Mouse (Mus musculus) forebrain, embryonic 11.5 days (tissue): ENCODE data around the gene H2al3. TPM values are rescaled to one million over a fixed set of nuclear protein-coding genes. Genes with fewer than 3 reads are reported as not detected.

ENCODE experiments used
- ATAC-seq: fragments of 200-750 bp; cut with Nextera tagmentation; replicated peaks from 2 replicates; pipeline ENCODE4 v1.8.0; 2017; ENCODE audit warnings: moderate TSS enrichment; ENCODE audit not compliant: low FRiP score
- DNase-seq: peaks from one replicate; pipeline ENCODE4 v3.0.0-alpha.2; 2017; ENCODE audit warnings: low spot score
- H3K27ac ChIP-seq: fragments of 300-500 bp; sonication (generic); 2 replicates; pipeline ENCODE4 v1.5.1; 2014; ENCODE audit warnings: low read depth, low read length
- H3K27me3 ChIP-seq: fragments of 300-500 bp; sonication (generic); 2 replicates; pipeline ENCODE4 v1.6.1; 2014; ENCODE audit warnings: mild to moderate bottlenecking, low read length, mixed read lengths; ENCODE audit not compliant: control insufficient read depth, insufficient read depth
- H3K36me3 ChIP-seq: fragments of 300-500 bp; sonication (generic); 2 replicates; pipeline ENCODE4 v1.6.1; 2014; ENCODE audit warnings: mild to moderate bottlenecking, low read length, moderate library complexity, mixed read lengths; ENCODE audit not compliant: control insufficient read depth, insufficient read depth
- H3K4me1 ChIP-seq: fragments of 300-500 bp; sonication (generic); replicated peaks from 2 replicates; pipeline ENCODE4 v1.6.1; 2014; ENCODE audit warnings: low read length, mixed read lengths; ENCODE audit not compliant: control insufficient read depth, insufficient read depth
- H3K4me2 ChIP-seq: fragments of 300-500 bp; sonication (generic); 2 replicates; pipeline ENCODE4 v1.6.1; 2014; ENCODE audit warnings: low read depth, mild to moderate bottlenecking, low read length, moderate library complexity, mixed read lengths; ENCODE audit not compliant: severe bottlenecking
- H3K4me3 ChIP-seq: fragments of 300-500 bp; sonication (generic); 2 replicates; pipeline ENCODE4 v1.5.1; 2014; ENCODE audit warnings: low read depth, low read length
- H3K9ac ChIP-seq: fragments of 300-500 bp; sonication (generic); 2 replicates; pipeline ENCODE4 v1.6.1; 2014; ENCODE audit warnings: low read length
- H3K9me3 ChIP-seq: fragments of 300-500 bp; sonication (generic); 2 replicates; pipeline ENCODE4 v1.6.1; 2016; ENCODE audit warnings: low read length, mixed read lengths; ENCODE audit not compliant: control insufficient read depth
- WGBS: fragments of 180-500 bp; shearing (Covaris S2); extraction: QIAGEN DNeasy Blood & Tissue Kit; methylation state at CpG from one replicate; pipeline ENCODE4 v1.1.7; 2014; 5-methylcytosine and 5-hydroxymethylcytosine counted together
- polyA plus RNA-seq: library from polyadenylated mRNA; unstranded; fragments of >200 nt; fragmentation: Nextera tagmentation; extraction: Ambion mirVana; gene quantifications from 2 replicates; pipeline ENCODE4 v1.2.1, GENCODE M21; 2014

The H2al3 gene
- polyA plus RNA-seq = not detected in 2 replicates

DNA sequence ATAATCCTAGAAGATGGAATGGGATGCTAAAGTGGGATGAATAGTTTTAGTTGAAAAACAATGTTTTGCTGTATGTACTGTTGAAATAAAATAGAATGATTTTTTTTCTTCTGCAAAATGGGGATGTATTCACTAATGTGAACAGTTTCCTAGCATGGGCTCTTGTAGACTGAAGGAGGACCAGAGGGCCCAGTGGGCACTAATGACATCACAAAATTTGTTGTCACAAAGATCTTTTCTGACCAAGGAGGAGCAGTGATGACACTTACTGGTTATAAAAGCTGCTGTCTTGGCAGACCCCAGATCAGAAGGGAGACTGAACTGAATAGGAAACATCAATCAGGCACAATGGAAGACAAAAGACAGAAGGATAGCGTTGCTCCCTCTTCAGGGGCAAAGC, at the start of gene H2al3:
Gene H2al3 (plus strand): TSS at position 301 of the 400 bp plus-strand sequence.
- WGBS = 55% methylated on average over 1 of the region's 1 CpGs
- H3K4me1 ChIP-seq = no peaks in the 10 kb centered on the region

DNA sequence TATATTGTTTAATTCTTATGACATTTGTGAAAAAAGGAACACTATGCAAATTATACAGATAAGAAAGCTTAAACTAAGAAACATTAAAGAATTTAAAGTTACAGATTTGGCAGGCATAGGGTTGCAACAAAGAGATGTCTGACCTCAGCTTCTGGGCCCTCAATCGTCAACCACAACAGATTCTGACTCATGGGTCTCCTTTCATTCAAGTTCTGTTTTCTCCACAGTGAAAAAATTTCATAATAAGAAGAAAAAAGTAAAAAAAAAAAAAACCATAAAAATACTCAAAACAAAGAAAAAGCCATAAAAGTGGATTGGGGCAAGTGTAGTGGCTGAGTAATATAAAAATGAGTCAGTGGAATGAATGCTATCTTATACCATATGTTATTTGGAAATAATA, 39.4 kb upstream of the H2al3 start:
- no peak overlapping the region for H3K4me2 ChIP-seq
- H3K27me3 ChIP-seq = no peaks in the 10 kb centered on the region
- no peaks in the 10 kb centered on the region for H3K9me3 ChIP-seq
- no peak overlapping the region for H3K9ac ChIP-seq
- DNase-seq (no peak), ATAC-seq (no peak)
- H3K27ac ChIP-seq = no peak overlapping the region
- H3K4me3 ChIP-seq = no peak overlapping the region
- 70% methylated on average over 1 of the region's 1 CpGs for WGBS
- H3K36me3 ChIP-seq = no peaks in the 10 kb centered on the region
- no peaks in the 10 kb centered on the region for H3K4me1 ChIP-seq

More for the DNA sequence above, at the start of gene H2al3:
- Histone ChIP-seq H3K27me3 (no peaks in the 10 kb centered on the region), H3K9me3 (no peaks in the 10 kb centered on the region), H3K9ac (no peak within 1 kb of the TSS), H3K36me3 (no peaks in the 10 kb centered on the region), H3K4me3 (no peak within 1 kb of the TSS), H3K4me2 (no peak within 1 kb of the TSS), H3K27ac (no peak within 1 kb of the TSS)
- DNase-seq (no peak), ATAC-seq (no peak)

DNA sequence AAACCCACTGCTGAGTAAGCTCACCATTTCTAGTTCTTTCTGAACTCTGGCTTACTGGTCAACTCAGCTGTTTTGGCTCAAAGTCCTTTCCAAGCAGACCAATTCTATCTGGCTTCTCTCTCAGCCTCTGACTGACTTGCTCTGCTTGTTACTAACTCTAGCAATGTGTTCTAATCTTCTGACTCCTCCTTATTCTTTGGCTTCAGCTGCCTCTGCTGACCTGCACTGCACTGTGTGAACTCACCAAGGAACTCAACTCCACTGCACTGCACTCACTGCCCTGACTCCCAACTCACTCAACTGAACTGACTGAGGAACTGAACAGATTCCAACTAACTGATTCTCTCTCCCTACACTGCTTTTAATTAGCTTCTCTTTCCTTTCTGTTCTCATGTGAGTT, 37.0 kb upstream of the H2al3 start:
- Histone ChIP-seq H3K4me2 (no peak overlapping the region), H3K27me3 (no peaks in the 10 kb centered on the region), H3K9ac (no peak overlapping the region), H3K27ac (no peak overlapping the region), H3K4me1 (no peaks in the 10 kb centered on the region), H3K9me3 (no peaks in the 10 kb centered on the region), H3K36me3 (no peaks in the 10 kb centered on the region), H3K4me3 (no peak overlapping the region)
- DNase-seq = no peak
- ATAC-seq = no peak

DNA sequence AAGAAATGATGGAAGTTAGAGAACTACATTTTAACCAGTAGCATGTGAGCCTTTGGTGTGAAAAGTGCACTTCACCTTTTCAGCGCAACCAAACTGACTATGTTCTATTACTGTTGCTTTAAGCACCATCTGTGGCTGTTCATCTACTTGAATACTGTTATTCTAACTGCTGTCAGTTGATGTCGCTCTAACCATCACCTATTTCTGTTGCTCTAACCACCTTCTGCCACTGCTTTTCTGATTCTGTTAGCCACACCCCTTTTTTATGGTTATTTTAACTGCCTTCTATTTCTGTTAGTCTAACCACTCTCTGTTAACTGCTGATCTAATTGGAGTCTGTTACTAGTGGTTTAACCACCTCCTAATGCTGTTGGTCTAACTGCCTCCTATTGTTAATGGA, 14.7 kb upstream of the H2al3 start:
- no peak overlapping the region for H3K4me3 ChIP-seq
- no peak overlapping the region for H3K27ac ChIP-seq
- DNase-seq = no peak
- no peak overlapping the region for H3K4me2 ChIP-seq
- WGBS = 60% methylated on average over 2 of the region's 2 CpGs
- ATAC-seq = no peak
- H3K9me3 ChIP-seq = no peaks in the 10 kb centered on the region
- H3K36me3 ChIP-seq = no peaks in the 10 kb centered on the region
- H3K4me1 ChIP-seq = no peaks in the 10 kb centered on the region
- H3K27me3 ChIP-seq = no peaks in the 10 kb centered on the region
- no peak overlapping the region for H3K9ac ChIP-seq

DNA sequence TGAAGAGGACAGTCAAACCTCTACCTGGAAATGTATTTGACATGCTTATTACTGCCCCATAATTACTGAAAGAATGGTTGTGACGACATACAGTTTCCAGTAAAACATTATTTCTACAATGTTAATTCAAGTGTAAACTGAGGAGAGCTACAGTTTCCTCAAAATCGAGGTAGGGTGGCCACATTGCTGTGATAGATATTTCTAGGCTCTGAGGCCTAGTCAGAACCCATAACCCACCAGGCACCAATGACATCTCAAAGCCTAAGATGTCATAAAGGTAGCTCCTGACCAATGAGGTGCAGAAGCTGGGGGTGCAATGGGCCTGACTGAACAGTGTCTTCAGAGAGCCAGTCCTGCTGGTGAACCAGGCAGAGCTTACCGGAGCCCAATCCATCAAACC, 2.9 kb upstream of the H2al3 start, which contains the start of gene Hypm:
Gene Hypm (plus strand): TSS at position 301 of the 400 bp plus-strand sequence.
- Histone ChIP-seq H3K9ac (no peak within 1 kb of the TSS), H3K27me3 (no peaks in the 10 kb centered on the region), H3K36me3 (no peaks in the 10 kb centered on the region), H3K9me3 (no peaks in the 10 kb centered on the region), H3K4me1 (no peaks in the 10 kb centered on the region), H3K27ac (no peak within 1 kb of the TSS), H3K4me2 (no peak within 1 kb of the TSS), H3K4me3 (no peak within 1 kb of the TSS)
- WGBS = 83% methylated on average over 3 of the region's 3 CpGs
- ATAC-seq (no peak), DNase-seq (no peak)

DNA sequence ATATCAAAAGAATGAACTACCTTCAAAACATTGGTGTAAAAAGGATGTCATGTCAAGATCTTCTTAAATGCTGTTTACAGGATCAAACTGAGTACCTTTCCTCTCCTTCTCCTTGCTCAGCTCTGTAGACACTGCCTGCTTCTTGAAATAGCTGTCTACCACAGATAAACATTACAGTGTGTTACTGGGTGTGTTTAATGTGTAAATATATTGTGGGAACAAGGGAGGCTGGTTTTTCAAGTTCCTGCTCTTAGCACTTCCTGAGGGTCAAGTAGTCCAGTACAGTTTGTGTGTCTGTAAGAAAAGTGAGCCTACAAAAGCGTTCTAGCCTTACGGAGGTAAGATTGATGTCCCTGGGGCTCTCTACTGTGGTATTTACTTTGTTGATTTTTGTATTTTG, 12.4 kb downstream of the H2al3 start:
- Histone ChIP-seq H3K9ac (no peak overlapping the region), H3K9me3 (no peaks in the 10 kb centered on the region), H3K36me3 (no peaks in the 10 kb centered on the region), H3K4me1 (no peaks in the 10 kb centered on the region), H3K27ac (no peak overlapping the region), H3K27me3 (no peaks in the 10 kb centered on the region), H3K4me3 (no peak overlapping the region), H3K4me2 (no peak overlapping the region)
- ATAC-seq = no peak
- no peak for DNase-seq
- 88% methylated on average over 2 of the region's 2 CpGs for WGBS

DNA sequence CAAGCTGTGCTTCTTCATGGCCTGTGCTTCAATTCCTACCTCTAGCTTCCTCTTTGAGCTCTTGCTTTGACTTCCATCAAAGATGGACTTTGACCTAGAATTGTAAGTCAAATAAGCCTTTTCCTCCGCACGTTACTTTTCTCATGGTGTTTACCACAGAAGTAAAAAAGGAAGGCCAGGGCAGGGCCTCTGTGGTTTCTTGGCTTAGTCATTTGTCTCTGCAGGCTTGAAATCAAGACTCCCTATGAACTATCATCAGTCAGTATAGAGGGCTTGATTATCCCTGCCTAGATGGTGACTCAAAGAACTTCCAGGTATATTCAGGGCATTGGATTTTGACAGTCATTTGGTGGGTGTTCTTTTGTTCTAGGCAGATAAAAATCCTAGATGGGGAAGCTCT, 26.0 kb downstream of the H2al3 start:
- WGBS = 93% methylated on average over 2 of the region's 2 CpGs
- Histone ChIP-seq H3K36me3 (no peaks in the 10 kb centered on the region), H3K4me2 (no peak overlapping the region), H3K9ac (no peak overlapping the region), H3K4me1 (no peaks in the 10 kb centered on the region), H3K4me3 (no peak overlapping the region), H3K9me3 (no peaks in the 10 kb centered on the region), H3K27ac (no peak overlapping the region), H3K27me3 (no peaks in the 10 kb centered on the region)
- DNase-seq (no peak), ATAC-seq (no peak)

DNA sequence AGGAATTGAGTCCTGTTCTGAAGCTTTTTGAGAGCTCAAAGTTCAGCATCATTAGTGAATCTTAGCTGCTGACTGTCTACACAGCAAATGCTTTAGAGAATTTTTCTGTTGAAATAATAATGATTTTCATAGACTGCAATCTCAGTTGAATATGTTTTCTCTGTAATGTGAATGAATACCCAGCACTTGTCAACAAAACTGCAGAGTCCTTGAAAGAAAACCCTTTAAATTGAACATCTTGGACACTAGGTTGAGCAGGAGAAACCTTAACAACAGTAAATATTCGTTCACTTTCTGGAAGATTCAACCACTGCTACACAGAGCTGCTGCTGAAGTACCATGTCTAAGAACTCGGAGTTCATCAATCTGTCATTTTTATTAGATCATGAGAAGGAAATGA, 35.8 kb downstream of the H2al3 start, which contains the start of gene Sytl5:
Gene Sytl5 (plus strand): TSS at position 301 of the 400 bp plus-strand sequence.
- H3K4me3 ChIP-seq = no peak within 1 kb of the TSS
- no peak for DNase-seq

More for the DNA sequence above, 35.8 kb downstream of the H2al3 start, which contains the start of gene Sytl5:
- Histone ChIP-seq H3K27ac (no peak within 1 kb of the TSS), H3K4me1 (no peaks in the 10 kb centered on the region), H3K9me3 (no peaks in the 10 kb centered on the region), H3K27me3 (no peaks in the 10 kb centered on the region), H3K36me3 (no peaks in the 10 kb centered on the region), H3K4me2 (no peak within 1 kb of the TSS), H3K9ac (no peak within 1 kb of the TSS)
- no peak for ATAC-seq
- whole genome bisulfite sequencing = 69% methylated on average over 2 of the region's 2 CpGs
